Mouse (Mus musculus) left cerebral cortex, adult 9 months (tissue): ENCODE measurements around the gene Gm13090.

Experiments
- DNase-seq, 2 experiments: peaks; one replicate each; pipeline ENCODE4 v3.0.0; 2022; ENCODE audit warnings: low spot score in 2 of 2

Gene Gm13090

DNA sequence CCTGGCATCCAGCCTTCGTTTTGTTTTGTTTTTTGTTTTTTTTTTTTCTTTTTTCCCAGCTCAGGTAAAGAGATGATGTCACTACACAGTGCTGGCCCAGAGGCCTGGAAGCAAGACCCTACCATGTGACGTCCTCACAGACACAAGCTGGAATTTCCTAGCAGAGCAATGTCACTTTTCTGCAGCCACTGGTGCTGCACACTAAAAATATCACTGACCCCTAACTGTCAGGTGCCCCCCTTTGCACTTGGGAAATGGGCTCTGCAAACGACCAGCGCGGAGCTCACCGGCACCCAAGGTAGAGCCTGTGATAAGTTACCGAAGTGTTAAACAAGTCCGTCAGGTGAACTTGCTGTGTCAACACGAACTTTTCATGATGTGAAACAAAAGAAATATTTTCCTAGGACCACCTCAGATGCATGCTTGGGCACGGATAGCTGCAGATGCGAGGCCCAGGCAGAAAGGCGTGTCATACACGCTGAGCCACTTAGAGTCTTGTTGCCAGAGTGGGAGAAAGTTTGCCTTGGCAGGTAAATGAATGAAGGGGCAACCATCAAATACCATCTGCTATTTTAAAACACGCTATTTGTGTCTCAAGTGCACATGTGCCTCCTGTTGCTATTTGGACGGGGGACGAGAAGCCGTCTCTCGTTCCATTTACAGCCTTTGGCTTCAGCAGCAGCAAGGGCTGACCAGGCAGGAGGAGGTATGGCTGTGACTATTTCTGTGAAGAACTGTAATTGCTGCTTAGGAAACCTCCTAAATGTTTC is 7.1 kb downstream of the Gm13090 start:
- DNase-seq, result no peak

DNA sequence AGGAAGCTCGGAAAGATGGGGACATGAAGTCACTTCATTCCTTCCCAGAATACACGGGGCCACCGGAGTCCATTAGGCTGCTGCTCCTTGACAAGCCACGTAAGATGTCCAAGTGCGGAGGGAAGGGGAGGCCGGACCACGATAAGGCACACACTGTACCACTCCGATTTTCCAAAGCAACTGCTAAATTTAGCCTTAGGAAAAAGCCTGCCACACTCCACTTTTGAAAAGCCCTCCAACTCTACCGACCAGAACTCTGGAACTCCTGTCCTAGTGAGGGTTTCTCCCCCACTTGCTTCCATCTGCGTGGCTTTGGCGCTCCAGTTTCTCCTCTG is 7.7 kb downstream of the Gm13090 start:
- DNase-seq, result no peak

DNA sequence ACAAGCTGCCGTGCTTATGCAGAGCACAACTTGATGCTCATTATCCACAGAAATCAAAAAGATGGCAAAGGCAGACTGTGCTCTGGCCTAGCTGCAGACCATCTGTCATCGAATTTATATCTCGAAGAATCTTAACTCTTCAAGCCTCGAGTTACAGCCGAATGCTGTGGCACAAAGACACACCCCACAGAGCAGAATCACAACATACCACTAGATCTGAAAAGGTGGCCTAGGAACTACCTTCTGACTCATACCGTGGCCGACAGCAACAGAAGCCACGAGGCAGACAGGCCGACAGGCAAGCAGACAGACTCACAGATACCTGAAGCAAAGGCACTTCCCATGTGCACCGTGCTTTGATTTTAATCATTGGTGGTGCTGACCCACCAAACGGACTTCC is 14.3 kb downstream of the Gm13090 start:
- DNase-seq, result no peak

- no peak for DNase-seq
Measured at GRCm38 (mm10) chr4:151104147-151104546, 14.8 kb downstream of the Gm13090 start.

DNA sequence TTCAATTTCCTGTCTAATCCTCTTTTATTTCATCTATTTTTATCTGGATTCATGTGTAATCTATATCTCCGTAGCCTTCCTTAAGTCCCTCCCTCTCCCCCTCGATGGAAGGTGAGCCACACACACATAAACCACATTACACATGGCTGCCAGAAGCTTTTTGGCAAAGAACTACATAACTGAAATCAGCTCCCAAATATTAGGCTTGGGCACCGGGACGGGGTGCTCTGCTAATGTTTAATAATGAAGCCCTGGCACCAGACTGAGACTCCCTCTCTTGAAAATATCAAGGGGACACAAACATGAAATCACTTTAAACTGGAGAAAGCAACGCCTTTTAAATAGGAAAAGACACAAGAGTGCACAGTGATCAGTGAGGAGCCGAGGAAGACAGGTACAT is 16.5 kb downstream of the Gm13090 start:
- DNase-seq, result no peak

- no peak for DNase-seq
Measured at GRCm38 (mm10) chr4:151106468-151106867, 17.1 kb downstream of the Gm13090 start.

DNA sequence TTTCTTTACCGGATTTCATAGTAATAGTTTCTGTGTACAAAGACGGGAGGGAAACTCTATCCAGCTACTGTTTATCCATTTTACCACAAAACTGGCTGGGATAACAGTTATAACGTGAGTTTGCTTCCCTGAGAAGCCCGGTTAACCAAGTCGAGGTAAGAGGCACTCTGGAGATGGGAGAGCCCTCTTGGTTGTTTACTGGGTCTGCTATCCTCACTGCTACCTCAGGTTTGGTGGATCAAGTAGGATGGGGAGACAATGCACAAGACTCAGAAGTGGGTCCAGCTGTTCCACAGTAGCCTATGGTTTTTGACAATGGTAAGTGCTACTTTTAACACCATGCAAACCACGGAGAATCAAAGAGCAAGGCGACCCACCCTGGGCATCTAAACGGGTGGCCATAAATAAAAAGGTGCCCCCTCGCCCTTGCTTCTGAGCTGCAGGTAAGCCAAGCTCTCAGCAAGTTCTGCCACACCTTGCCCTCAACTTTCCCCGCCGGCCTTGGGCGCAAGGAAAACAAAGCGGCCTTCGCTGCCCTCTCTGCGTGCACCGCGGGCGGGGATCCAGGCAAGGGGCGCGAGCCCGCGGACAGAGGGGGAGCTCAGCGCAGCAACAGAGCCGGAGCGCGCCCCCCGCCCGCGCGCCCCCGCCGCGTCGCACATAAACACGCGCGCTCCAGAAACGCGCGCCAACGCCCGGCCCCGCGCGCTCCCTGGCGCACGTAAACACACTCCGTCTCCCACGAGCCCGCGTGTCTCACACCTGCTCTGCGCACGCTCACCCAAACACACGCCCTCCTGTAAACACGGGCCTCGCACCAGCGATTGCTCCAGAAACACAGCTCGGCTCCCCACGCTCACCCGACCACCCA is 18.0 kb downstream of the Gm13090 start:
- peak in 1 of 2 experiments; percentile 69 for DNase-seq

GRCm38 (mm10) chr4:151108028-151108771 is 18.8 kb downstream of the Gm13090 start:
- peak; percentile 55 to 86 for DNase-seq

GRCm38 (mm10) chr4:151108834-151109241 is 19.5 kb downstream of the Gm13090 start:
- DNase-seq, result no peak

DNA sequence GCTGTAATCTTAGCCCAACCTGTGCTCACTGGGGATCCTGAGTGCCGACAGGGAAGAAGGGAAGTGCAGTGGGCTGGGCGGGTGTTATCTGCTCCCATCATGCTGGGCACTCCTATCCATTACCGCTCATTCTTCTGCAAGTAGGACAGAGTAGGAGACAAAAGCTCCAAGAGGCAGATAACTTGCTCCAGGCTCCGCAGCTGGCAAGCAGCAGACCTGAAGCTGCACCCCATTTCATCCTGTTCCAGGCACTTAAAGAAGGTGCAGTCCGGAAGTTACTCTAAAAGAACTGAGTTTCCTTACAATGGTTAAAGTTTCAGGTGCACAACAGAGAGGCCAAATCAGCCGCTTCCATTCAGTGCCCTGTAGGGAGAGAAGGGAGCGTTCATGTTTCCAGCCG is 21.9 kb downstream of the Gm13090 start:
- no peak for DNase-seq

DNA sequence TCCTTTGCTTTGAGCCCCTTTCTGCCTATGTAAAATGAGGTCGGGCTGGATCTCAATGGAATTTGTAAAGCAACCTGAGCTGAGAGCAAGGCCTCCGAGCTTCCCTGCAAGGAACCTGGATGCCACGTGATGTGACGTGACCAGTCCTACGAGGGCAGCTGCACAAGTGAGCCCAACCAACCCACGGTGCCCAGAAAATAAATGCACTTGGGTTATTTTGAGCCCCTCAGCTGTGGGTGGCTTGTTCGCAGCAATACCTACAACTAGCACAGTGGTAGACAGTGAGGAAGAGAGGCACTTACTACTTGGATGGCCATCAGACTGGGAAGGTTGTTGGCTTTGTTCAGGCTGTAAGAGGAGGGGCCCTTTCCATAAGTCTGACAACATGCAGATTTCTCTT is 25.2 kb downstream of the Gm13090 start:
- DNase-seq, result peak in 1 of 2 experiments; percentile 56

- DNase-seq, result no peak
Measured at GRCm38 (mm10) chr4:151118883-151119282, 29.5 kb downstream of the Gm13090 start.

DNA sequence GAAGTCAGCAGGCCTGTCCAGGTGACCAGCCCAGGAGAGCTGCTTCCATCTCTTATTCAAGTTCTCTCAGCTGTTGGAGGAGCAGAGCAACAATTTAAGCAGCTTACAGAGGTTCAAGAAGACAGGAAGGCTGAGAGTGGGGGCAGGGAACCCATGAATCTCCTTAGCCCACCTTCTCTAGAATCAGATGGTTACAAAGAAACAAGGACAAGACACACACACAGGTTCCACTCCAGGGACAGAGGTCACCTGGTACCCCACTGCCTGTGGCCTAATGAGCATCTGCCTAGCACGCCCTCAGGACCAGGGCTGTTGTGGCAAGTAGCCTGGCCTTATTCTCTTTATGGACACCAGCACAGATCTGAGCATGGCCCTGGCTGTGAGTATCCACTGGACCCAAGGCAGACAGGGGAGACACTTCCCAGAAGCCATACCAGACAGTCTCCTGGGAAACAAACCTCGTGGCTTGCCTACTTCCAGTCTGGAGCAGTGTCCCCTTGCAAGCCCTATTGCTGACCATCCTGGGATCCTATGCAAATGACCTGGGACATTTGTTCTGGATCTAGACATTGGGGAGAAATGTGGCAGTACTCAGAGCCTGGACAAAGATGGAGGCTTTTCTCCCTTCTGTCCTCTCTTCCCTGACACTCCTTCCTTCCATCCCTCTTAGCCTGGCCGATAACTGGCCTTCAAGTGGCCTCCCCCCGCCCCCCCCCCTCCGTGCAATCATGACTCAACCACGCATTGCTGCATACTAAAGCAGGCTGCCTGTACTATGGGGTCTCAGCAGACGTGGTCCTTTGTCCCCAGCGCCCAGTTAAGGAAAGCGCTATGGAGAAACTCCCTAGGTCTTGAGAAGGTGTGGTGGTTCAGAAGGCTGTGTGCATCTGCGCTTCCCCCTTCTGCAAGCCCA is 38.5 kb downstream of the Gm13090 start:
- DNase-seq, result no peak

DNA sequence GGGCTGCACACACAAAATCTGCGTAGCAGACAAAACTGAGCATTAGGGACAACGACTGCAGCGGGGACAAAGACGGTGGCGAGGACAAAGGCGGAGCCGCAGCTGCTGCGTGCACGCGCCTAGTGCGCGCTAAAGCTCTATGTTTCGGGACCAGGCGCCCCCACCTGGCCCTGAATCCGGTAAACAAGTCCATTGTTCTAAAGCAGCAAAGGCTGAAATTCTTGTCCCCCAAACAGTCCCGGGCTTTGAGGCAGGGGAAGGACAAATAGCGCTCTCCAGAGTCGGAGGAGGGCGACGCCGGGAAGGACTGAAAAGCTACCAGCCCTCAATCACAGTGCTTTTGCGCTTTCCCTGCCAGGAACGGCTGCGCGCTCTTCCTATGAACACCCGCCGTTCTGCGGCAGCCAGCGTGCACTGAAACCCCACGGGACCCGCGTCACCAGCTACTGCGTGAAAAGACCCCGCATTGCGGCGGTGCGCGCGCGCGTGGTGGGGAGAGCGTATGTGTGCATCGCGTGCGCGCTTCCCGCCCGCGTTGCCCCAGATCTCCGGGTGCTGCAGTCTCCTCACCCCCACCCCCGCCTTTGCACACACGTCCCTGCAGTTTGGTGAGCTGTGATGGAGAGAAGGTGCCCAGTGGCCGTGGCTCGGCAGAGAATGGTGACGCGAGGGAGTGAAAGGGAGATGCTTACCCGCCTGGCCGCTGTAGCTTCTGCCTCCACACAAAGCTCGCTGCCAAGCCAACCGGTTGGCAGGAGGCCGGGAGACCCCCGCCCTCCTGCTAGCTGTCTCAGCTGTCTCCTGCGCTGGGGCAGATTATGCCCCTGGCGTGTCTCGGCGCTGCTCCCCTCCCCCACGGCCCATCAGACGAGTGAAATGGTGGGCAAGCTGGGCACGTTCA is 39.5 kb downstream of the Gm13090 start:
- peak; percentile 69 to 85 for DNase-seq

DNA sequence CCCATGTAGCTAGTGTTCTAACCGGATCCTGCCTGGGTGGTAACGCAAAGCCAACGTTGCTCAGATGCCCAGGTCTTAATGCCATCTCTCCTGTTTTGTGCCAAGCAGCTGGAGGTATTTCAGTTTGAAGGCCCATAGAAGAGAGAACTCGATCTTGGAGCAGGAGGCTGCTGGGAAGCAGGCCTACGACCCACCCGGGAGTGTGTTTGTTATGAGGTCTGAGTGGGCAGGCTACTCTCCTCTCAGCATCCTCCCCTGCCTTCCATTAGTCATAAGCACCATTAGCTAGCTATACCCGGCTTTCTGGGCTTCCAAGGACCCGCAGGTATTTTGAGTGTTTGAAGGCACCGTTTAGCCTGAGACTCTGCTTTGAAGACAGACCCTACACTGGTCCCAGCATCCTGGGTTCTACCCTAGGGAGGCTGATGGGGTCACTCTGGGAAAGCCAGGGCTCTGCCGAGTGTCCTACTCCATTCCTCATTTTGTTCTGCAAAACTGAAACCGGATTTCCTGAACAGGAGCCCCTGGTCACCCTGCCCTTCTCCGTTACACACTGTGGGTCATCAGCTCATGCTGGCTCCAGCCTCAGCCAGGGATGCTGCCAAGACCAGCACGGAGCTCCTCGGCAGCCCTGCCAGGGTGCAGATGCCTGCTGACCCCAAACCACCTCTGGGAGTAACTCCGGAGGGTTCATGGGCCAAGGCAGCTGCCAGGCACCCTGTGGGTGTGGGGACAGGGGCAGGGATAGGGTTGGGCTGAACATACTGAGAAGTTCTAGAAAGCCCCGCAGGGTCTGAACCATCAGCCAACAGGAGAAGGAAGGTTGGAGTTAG is 40.6 kb downstream of the Gm13090 start:
- DNase-seq, result peak in 1 of 2 experiments; percentile 44

DNA sequence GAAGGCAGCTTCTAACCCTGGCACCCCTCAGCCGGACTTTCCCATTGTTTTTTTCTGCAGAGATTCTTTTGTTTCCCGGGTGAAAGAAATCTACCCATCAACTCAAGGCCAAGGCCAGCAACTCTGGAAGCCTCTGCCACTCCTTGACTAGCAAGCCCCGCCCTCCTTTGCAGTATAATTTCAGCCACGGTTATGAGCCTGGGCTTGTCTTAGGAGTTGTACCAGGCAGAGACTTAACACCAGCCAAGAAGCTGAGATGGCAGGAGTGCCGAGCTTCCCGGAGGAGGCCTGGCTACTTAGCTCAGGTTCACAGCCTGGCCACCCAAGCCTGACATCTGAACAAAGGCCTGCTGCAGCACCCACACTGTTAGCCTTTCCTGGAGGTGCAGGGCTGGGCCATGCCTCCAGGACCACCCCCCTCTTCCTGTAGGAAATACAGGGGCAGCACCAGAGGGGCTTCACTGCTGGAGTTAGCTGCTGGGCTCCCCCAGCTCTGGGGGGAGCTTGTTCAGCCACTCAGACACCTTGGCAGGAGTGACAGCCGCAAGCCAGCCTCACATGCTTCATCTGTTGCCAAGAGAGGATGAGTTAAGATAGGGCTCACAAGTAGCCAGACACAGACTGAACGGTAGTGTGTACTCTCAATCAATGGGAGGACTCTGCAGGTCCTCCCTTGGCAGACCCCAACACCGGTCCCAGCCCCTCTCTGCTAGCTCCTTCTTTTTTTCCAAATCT is 41.6 kb downstream of the Gm13090 start:
- no peak for DNase-seq

- DNase-seq, result no peak
Measured at GRCm38 (mm10) chr4:151132493-151132892, 43.1 kb downstream of the Gm13090 start.

- no peak for DNase-seq
Measured at GRCm38 (mm10) chr4:151133760-151134159, 44.4 kb downstream of the Gm13090 start.

- DNase-seq, result no peak
Measured at GRCm38 (mm10) chr4:151135491-151135890, 46.1 kb downstream of the Gm13090 start.
